Mouse (Mus musculus) ES-E14 (cell line): Measurements from ENCODE around the gene Kcnip2. TPM values are rescaled to one million over a fixed set of nuclear protein-coding genes. Genes with fewer than 3 reads are reported as not detected.

ENCODE experiments used
- DNase-seq: peaks from one replicate; pipeline ENCODE4 v3.0.0-alpha.2; 2013; ENCODE audit warnings: low read depth, low spot score
- H3K27ac ChIP-seq: 2 replicates; pipeline ENCODE4 v1.5.1; 2012; ENCODE audit warnings: low read depth, mild to moderate bottlenecking, low read length, moderate library complexity, mixed read lengths; ENCODE audit not compliant: poor library complexity, insufficient read depth, severe bottlenecking
- H3K36me3 ChIP-seq: 2 replicates; pipeline ENCODE4 v1.6.1; 2012; ENCODE audit warnings: mild to moderate bottlenecking, low read length, moderate library complexity, mixed read lengths; ENCODE audit not compliant: control insufficient read depth, poor library complexity, insufficient read depth, severe bottlenecking
- H3K4me1 ChIP-seq, 2 experiments: fragments of 150-350 bp in 1 of 2; sonication (generic) in 1 of 2; 2 replicates each; pipeline ENCODE4 v1.6.1; 2012; ENCODE audit warnings: low read length in 2 of 2, mild to moderate bottlenecking in 1 of 2, mixed read lengths in 1 of 2; ENCODE audit not compliant: control insufficient read depth in 2 of 2, insufficient read depth in 2 of 2, poor library complexity in 1 of 2
- H3K4me3 ChIP-seq, 2 experiments: fragments of 150-350 bp in 1 of 2; sonication (generic) in 1 of 2; 2 replicates each; pipeline ENCODE4 v1.5.1; 2012; ENCODE audit warnings: low read length in 2 of 2, low read depth in 1 of 2, mild to moderate bottlenecking in 1 of 2, mixed read lengths in 1 of 2; ENCODE audit not compliant: insufficient read depth in 1 of 2, poor library complexity in 1 of 2, severe bottlenecking in 1 of 2
- H3K9ac ChIP-seq: 2 replicates; pipeline ENCODE4 v1.6.1; 2012; ENCODE audit warnings: low read depth, mild to moderate bottlenecking, low read length, mixed read lengths; ENCODE audit not compliant: poor library complexity, insufficient read depth, severe bottlenecking
- H3K9me3 ChIP-seq: fragments of 150-350 bp; sonication (generic); 2 replicates; pipeline ENCODE4 v1.6.1; 2012; ENCODE audit warnings: low read depth, mild to moderate bottlenecking, low read length; ENCODE audit not compliant: control insufficient read depth, insufficient read depth
- CHD2 ChIP-seq: IDR thresholded peaks from 2 replicates; pipeline ENCODE4 v1.6.1; 2014; ENCODE audit warnings: mild to moderate bottlenecking, low read depth, low read length, inconsistent platforms
- HCFC1 ChIP-seq: IDR thresholded peaks from 2 replicates; pipeline ENCODE4 v1.6.1; 2012; ENCODE audit warnings: low read length, inconsistent platforms, borderline replicate concordance; ENCODE audit not compliant: insufficient read depth
- MAFK ChIP-seq: IDR thresholded peaks from 2 replicates; pipeline ENCODE4 v1.6.1; 2014; ENCODE audit warnings: mild to moderate bottlenecking, low read depth, low read length, inconsistent platforms; ENCODE audit not compliant: insufficient read depth
- ZC3H11A ChIP-seq: IDR thresholded peaks from 2 replicates; pipeline ENCODE4 v1.6.1; 2012; ENCODE audit warnings: low read depth, mild to moderate bottlenecking, inconsistent platforms, low read length, borderline replicate concordance
- ZNF384 ChIP-seq: IDR thresholded peaks from 2 replicates; pipeline ENCODE4 v1.6.1; 2012; ENCODE audit warnings: low read depth, low read length, inconsistent platforms
- in situ Hi-C, 2 experiments: fragments of 600-800 bp; cut with MboI; formaldehyde crosslinking; loops; one replicate each; pipeline ENCODE4 v1.15.1; 2025; ENCODE audit warnings: low sequenced_read_pairs in 2 of 2, inconsistent platforms in 1 of 2; ENCODE audit not compliant: unreplicated experiment in 2 of 2
- total RNA-seq: library from RNA; depleted of rRNA; stranded (reverse); fragments of 300-350 nt; gene quantifications from 2 replicates; pipeline ENCODE4 v1.2.3, GENCODE M21; 2012

The Kcnip2 gene
- total RNA-seq, 1 experiment, result 0.85 TPM

DNA sequence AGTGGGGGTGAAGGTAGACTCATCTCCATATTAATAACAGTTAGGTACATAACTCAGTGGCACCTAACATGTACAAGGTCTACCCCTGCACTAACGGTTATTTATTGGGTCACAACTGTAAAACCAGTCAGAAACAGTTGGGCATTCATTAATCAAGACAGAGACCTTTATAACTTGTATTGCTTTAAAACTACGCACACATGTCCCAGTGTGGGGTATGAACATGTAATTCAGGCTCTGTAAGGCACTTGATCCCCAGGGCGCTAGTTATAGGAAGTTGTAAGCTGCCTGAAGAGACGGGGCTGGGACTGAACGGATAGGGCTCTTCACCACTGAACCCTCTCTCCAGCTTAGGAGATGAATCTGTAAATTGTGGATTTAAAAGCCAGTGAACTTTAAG is 57.2 kb downstream of the Kcnip2 start:
- H3K9me3 ChIP-seq, result no peaks in the 10 kb centered on the region
- H3K4me1 ChIP-seq, result peaks cover 10% of the 10 kb centered on the region in 2 experiments
- TF ChIP-seq CHD2 (no peak), HCFC1 (no peak), ZNF384 (no peak), ZC3H11A (no peak), MAFK (no peak)
- peaks cover 57% of the 10 kb centered on the region for H3K36me3 ChIP-seq
- in situ Hi-C loops, result no loop called here
- H3K4me3 ChIP-seq, result no peak overlapping the region
- H3K27ac ChIP-seq, result no peak overlapping the region; the same call in 1 of the 2 replicates
- H3K9ac ChIP-seq, result no peak overlapping the region
- DNase-seq, result no peak

DNA sequence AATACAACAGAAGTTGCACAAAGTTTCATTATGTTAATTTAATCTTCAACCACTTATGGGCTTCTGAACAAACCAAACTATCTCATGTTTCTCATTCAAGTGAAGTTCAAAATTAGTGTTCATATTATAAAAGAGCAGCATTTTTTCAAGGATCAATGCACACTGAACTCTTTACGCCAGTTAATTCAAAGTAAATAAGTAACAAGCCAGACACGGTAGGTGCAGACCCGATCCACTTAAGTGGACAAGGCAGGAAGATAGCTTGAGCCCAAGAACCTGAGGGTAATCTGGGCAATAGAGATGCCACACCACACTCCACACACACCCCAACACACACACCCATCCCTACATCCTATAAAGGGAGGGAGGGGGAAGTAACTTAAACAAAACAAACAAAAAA is 62.3 kb downstream of the Kcnip2 start:
- H3K9ac ChIP-seq, result no peak overlapping the region
- no peak for DNase-seq
- peaks cover 42% of the 10 kb centered on the region for H3K36me3 ChIP-seq
- no peak overlapping the region for H3K4me3 ChIP-seq
- H3K9me3 ChIP-seq, result no peaks in the 10 kb centered on the region
- peaks cover 10% of the 10 kb centered on the region in 2 experiments for H3K4me1 ChIP-seq
- no peak overlapping the region for H3K27ac ChIP-seq
- TF ChIP-seq ZC3H11A (no peak), ZNF384 (no peak), HCFC1 (no peak), MAFK (no peak), CHD2 (no peak)
- in situ Hi-C loops, result no loop called here

DNA sequence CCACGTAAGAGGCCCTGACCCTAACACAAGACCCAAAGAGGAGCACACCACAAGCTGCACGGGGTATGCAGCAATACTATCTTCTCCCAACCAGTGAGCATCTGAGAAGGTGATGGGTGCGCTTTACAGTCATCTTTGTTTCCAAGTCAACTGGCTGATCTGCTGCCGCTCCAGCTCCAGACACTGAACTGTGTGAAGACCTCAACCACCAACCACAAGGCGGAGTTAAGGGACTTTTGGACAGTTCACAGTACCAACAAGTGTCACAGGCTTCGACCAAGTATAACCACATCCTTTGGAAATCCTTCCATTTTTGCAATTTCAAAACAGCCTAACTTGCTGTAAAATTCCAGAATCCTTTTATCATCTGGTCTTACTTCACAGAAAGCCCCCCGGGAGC is 64.0 kb downstream of the Kcnip2 start:
- H3K4me3 ChIP-seq, result no peak overlapping the region
- no peak for TF ChIP-seq ZC3H11A
- TF ChIP-seq ZNF384, result no peak
- peaks cover 0 to 16% of the 10 kb centered on the region in 2 experiments; a peak in 2 of 4 replicates for H3K4me1 ChIP-seq
- in situ Hi-C loops, result no loop called here
- H3K9me3 ChIP-seq, result no peaks in the 10 kb centered on the region
- no peak overlapping the region for H3K9ac ChIP-seq
- H3K27ac ChIP-seq, result no peak overlapping the region
- H3K36me3 ChIP-seq, result peaks cover 39% of the 10 kb centered on the region
- no peak for DNase-seq

DNA sequence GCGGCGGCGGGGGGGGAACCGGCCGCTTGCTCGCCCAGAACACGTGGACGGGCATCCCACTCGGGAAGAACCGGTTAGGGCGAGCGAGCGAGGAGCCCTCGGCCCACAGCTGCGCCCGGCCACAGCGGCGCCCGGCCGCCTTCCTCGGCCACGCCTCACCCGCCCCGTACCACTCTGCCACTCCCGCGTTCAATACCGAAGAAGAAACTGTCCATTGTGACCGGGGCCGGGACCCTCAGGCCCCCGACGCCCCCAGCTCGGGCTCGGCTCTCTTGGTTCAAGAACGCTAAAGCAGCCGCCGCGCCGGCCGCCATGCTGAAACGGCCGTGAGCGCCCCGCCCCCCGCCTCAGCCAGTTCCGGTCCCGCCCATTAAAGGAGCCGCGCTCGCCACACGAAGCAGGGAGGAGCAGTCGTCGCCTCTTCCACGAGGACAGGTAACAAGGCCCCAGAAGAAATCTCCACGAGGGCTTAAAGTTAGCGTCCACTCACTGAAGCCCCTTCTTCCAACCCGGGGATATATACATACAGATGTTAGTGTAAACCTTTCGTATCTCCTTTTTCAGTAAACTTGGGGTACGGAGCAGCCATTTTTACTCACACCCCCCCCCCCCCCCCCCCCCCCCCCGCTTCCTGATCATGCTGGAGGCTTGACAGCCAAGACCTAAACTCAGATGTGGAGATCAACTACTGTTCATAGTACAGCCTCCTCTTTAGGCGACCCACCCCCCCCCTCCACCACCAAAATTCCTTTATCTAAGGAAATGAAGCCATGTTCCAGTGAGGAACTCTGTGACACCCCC is 66.4 kb downstream of the Kcnip2 start, which contains the start of gene Npm3:
Gene Npm3 (minus strand): TSS at position 349 of the 801 bp plus-strand sequence.
- peak within 1 kb of the TSS; percentile 96 for H3K9ac ChIP-seq
- in situ Hi-C loops, result loop anchor here (5.0 to 10.0 kb wide), 3 partner anchors 175 to 527 kb away; no protein-coding TSS in a partner anchor
- DNase-seq, result peak; percentile 68
- H3K36me3 ChIP-seq, result peaks cover 22% of the 10 kb centered on the region
- TF ChIP-seq CHD2 (no peak), HCFC1 (no peak), ZC3H11A (no peak), MAFK (no peak), ZNF384 (no peak)
- peak within 1 kb of the TSS; percentile 82 to 96 for H3K4me3 ChIP-seq
- H3K9me3 ChIP-seq, result no peaks in the 10 kb centered on the region
- peaks cover 2 to 22% of the 10 kb centered on the region in 2 experiments; a peak in 2 of 4 replicates for H3K4me1 ChIP-seq
- H3K27ac ChIP-seq, result peak within 1 kb of the TSS; percentile 56
